Mouse (Mus musculus) v-Abl transformed pro-B cells (cell line): ENCODE data around the gene Tas2r144.

Experiments
- in situ Hi-C, 2 experiments: fragments of 400-800 bp; cut with MboI; formaldehyde crosslinking; loops; one replicate each; pipeline ENCODE4 v1.15.1; 2025; ENCODE audit not compliant: unreplicated experiment in 2 of 2

The Tas2r144 gene

GRCm38 (mm10) chr6:42215028-42215427 lies at the start of gene Tas2r144:
TSS of gene Tas2r144 (plus strand) at chr6:42215328.
- in situ Hi-C loops = no loop called here

GRCm38 (mm10) chr6:42182462-42182861 lies 32.7 kb upstream of the Tas2r144 start:
- in situ Hi-C loops = no loop called here

- in situ Hi-C loops = no loop called here
Observed at GRCm38 (mm10) chr6:42186230-42186629, 28.9 kb upstream of the Tas2r144 start.

- in situ Hi-C loops = no loop called here
Observed at GRCm38 (mm10) chr6:42197710-42198109, 17.4 kb upstream of the Tas2r144 start.

GRCm38 (mm10) chr6:42199498-42199897 lies 15.6 kb upstream of the Tas2r144 start:
- in situ Hi-C loops = no loop called here

GRCm38 (mm10) chr6:42222286-42222685 lies 7.2 kb downstream of the Tas2r144 start:
- in situ Hi-C loops = loop anchor here (10.0 kb wide), 2 partner anchors 363 to 643 kb away; no protein-coding TSS in a partner anchor

- in situ Hi-C loops = loop anchor here (5.0 to 10.0 kb wide), 5 partner anchors 102 to 640 kb away; no protein-coding TSS in a partner anchor
Observed at GRCm38 (mm10) chr6:42225046-42225445, 9.9 kb downstream of the Tas2r144 start.

- in situ Hi-C loops = loop anchor here (5.0 to 10.0 kb wide), 5 partner anchors 100 to 637 kb away; no protein-coding TSS in a partner anchor
Observed at GRCm38 (mm10) chr6:42227240-42228101, 12.3 kb downstream of the Tas2r144 start.

GRCm38 (mm10) chr6:42229610-42230009 lies 14.5 kb downstream of the Tas2r144 start:
- in situ Hi-C loops = loop anchor here (5.0 to 10.0 kb wide), 5 partner anchors 98 to 635 kb away; no protein-coding TSS in a partner anchor

GRCm38 (mm10) chr6:42231191-42231590 lies 16.1 kb downstream of the Tas2r144 start:
- in situ Hi-C loops = loop anchor here in 1 of 2 experiments (5.0 kb wide), 1 partner anchor 151 kb away; no protein-coding TSS in a partner anchor

GRCm38 (mm10) chr6:42237276-42237805 lies 22.2 kb downstream of the Tas2r144 start:
- in situ Hi-C loops = no loop called here

GRCm38 (mm10) chr6:42241311-42242045 lies 26.4 kb downstream of the Tas2r144 start:
- in situ Hi-C loops = no loop called here

GRCm38 (mm10) chr6:42245711-42246353 lies 30.7 kb downstream of the Tas2r144 start, which contains the start of gene Gstk1:
TSS of gene Gstk1 (plus strand) at chr6:42245935.
- in situ Hi-C loops = no loop called here

- in situ Hi-C loops = no loop called here
Observed at GRCm38 (mm10) chr6:42247173-42247572, 32.0 kb downstream of the Tas2r144 start.

GRCm38 (mm10) chr6:42247981-42248380 lies 32.9 kb downstream of the Tas2r144 start:
- in situ Hi-C loops = no loop called here

- in situ Hi-C loops = loop anchor here (10.0 to 25.0 kb wide), 5 partner anchors 987 to 1367 kb away; partner anchors contain the start of gene Moxd2 (in 2 of the 2)
Observed at GRCm38 (mm10) chr6:42251791-42252190, 36.7 kb downstream of the Tas2r144 start.

GRCm38 (mm10) chr6:42253103-42253502 lies 38.0 kb downstream of the Tas2r144 start:
- in situ Hi-C loops = loop anchor here (10.0 to 25.0 kb wide), 5 partner anchors 988 to 1368 kb away; partner anchors contain the start of gene Moxd2 (in 2 of the 2)

GRCm38 (mm10) chr6:42257303-42257863 lies 42.3 kb downstream of the Tas2r144 start:
- in situ Hi-C loops = loop anchor here (10.0 to 25.0 kb wide), 5 partner anchors 993 to 1373 kb away; partner anchors contain the start of gene Moxd2 (in 2 of the 2)

- in situ Hi-C loops = loop anchor here (5.0 to 25.0 kb wide), 5 partner anchors 706 to 1373 kb away; partner anchors contain the start of gene Moxd2 (in 1 of the 2)
Observed at GRCm38 (mm10) chr6:42260430-42260829, 45.3 kb downstream of the Tas2r144 start.
